Mouse (Mus musculus): ENCODE results near the gene Herc3. TPM values are rescaled to one million over a fixed set of nuclear protein-coding genes. Genes with fewer than 3 reads are reported as not detected.

Gene Herc3
- polyA plus RNA-seq, 1 experiment = 19.4 TPM

Other genes with a start within 250 kb of the Herc3 start
- 23.9 and 40.6 TPM in 2 replicates for gene Abcg2, start 246.9 kb upstream of the Herc3 start, polyA plus RNA-seq (2012; rRNA removed)
- gene Nap1l5, start 75.6 kb downstream of the Herc3 start, polyA plus RNA-seq (2012; rRNA removed) = 0.56 and 0.88 TPM in 2 replicates
- gene Fam13a, start 193.1 kb downstream of the Herc3 start, polyA plus RNA-seq (2012; rRNA removed) = 5.8 and 16.6 TPM in 2 replicates

Measured in gonadal fat pad, adult 2 months (tissue).